Mouse (Mus musculus) bone marrow, adult 2 months (tissue): ENCODE data around the gene Tbce. TPM values are rescaled to one million over a fixed set of nuclear protein-coding genes. Genes with fewer than 3 reads are reported as not detected.
"Not testable (repeated sequence)": the region's sequence is repeated elsewhere in the genome, so short reads cannot be mapped to it uniquely, and the experiment has no call there.

Experiments used
- H3K27ac ChIP-seq: fragments of 200-500 bp; 2 replicates; pipeline ENCODE4 v1.5.1; 2012; ENCODE audit warnings: low read depth, mild to moderate bottlenecking, control low read depth, inconsistent platforms, low read length; ENCODE audit not compliant: control insufficient read depth, poor library complexity, insufficient read depth
- H3K4me1 ChIP-seq: fragments of 200-500 bp; 2 replicates; pipeline ENCODE4 v1.6.1; 2011; ENCODE audit warnings: low read length; ENCODE audit not compliant: control insufficient read depth, insufficient read depth
- H3K4me3 ChIP-seq: fragments of 200-500 bp; replicated peaks from 2 replicates; pipeline ENCODE3; 2011; ENCODE audit warnings: mild to moderate bottlenecking, low read depth, low read length, control low read depth; ENCODE audit not compliant: control insufficient read depth
- CTCF ChIP-seq: fragments of 200-500 bp; IDR thresholded peaks from 2 replicates; pipeline ENCODE4 v1.5.1; 2011; ENCODE audit warnings: low read length, control low read depth; ENCODE audit not compliant: control insufficient read depth, insufficient read depth
- POLR2A ChIP-seq: fragments of 200-500 bp; IDR thresholded peaks from 2 replicates; pipeline ENCODE4 v1.6.1; 2011; ENCODE audit warnings: low read depth, mild to moderate bottlenecking, control low read depth, low read length, borderline replicate concordance; ENCODE audit not compliant: control insufficient read depth
- WGBS: fragments of 180-500 bp; shearing (Covaris S2); methylation state at CpG from one replicate; pipeline ENCODE4 v1.1.7; 2018; 5-methylcytosine and 5-hydroxymethylcytosine counted together
- polyA plus RNA-seq: library from polyadenylated mRNA; stranded (reverse); fragments of >200 nt; gene quantifications from 2 replicates; pipeline ENCODE4 v1.2.4, GENCODE M21; 2011; ENCODE audit warnings: low replicate concordance; ENCODE audit not compliant: missing spikeins, insufficient read depth, insufficient read length

Tbce gene
- polyA plus RNA-seq, 1 experiment: 159 TPM

- 54% methylated on average over 2 of the region's 2 CpGs for WGBS
- no peak overlapping the region for H3K27ac ChIP-seq
- no peak overlapping the region for H3K4me3 ChIP-seq
- TF ChIP-seq CTCF: no peak
- TF ChIP-seq POLR2A: no peak
- H3K4me1 ChIP-seq: no peaks in the 10 kb centered on the region; the same call in 1 of the 2 replicates
Measured at GRCm38 (mm10) chr13:14044521-14044920, 5.1 kb upstream of the Tbce start.

- Histone ChIP-seq H3K27ac (no peak overlapping the region), H3K4me3 (no peak overlapping the region), H3K4me1 (no peaks in the 10 kb centered on the region; the same call in 1 of the 2 replicates)
- TF ChIP-seq POLR2A (no peak), CTCF (no peak)
Measured at GRCm38 (mm10) chr13:14043851-14044250, 4.4 kb upstream of the Tbce start.

GRCm38 (mm10) chr13:14040186-14040585 lies 748 bp upstream of the Tbce start:
- 27% methylated on average over 5 of the region's 5 CpGs for WGBS
- TF ChIP-seq POLR2A (no peak), CTCF (no peak)
- no peak overlapping the region for H3K27ac ChIP-seq
- H3K4me3 ChIP-seq: no peak overlapping the region
- no peaks in the 10 kb centered on the region; the same call in 1 of the 2 replicates for H3K4me1 ChIP-seq

- no peaks in the 10 kb centered on the region for H3K4me1 ChIP-seq
- TF ChIP-seq CTCF (no peak), POLR2A (no peak)
- H3K27ac ChIP-seq: 0 out of 2 replicates have a peak overlapping the region, but pooled peaks have one; percentile 92
- H3K4me3 ChIP-seq: peak overlapping the region; percentile 86
- WGBS: 2% methylated on average over 8 of the region's 8 CpGs
Measured at GRCm38 (mm10) chr13:14038911-14039291, 537 bp downstream of the Tbce start.

GRCm38 (mm10) chr13:14035875-14036630 lies 3.4 kb downstream of the Tbce start:
- Histone ChIP-seq H3K27ac (no peak overlapping the region), H3K4me1 (no peaks in the 10 kb centered on the region), H3K4me3 (no peak overlapping the region)
- TF ChIP-seq POLR2A (no peak), CTCF (no peak)
- WGBS: 73% methylated on average over 11 of the region's 11 CpGs

GRCm38 (mm10) chr13:14035352-14035751 lies 4.1 kb downstream of the Tbce start:
- 79% methylated on average over 3 of the region's 3 CpGs for WGBS
- H3K4me3 ChIP-seq, H3K4me1 ChIP-seq, H3K27ac ChIP-seq: not testable (repeated sequence)

DNA sequence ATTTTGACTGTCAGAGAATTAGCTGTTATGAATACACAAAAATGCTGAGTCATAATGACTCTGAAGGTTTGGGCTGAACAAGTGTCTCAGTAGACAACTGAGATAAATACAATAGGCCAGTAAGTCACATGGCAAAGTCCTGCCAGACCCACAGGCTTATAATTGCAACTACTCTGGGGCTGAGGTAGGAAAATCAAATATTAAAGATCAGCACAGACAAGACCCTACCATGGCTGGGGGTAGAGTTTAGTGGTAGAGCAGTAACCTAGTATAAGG lies 5.4 kb downstream of the Tbce start:
- H3K27ac ChIP-seq: no peak overlapping the region
- TF ChIP-seq CTCF (no peak), POLR2A (no peak)
- H3K4me1 ChIP-seq: no peaks in the 10 kb centered on the region; the same call in 1 of the 2 replicates
- no peak overlapping the region for H3K4me3 ChIP-seq

- peak overlapping the region; percentile 49; the same call in 1 of the 2 replicates for H3K27ac ChIP-seq
- no peaks in the 10 kb centered on the region; the same call in 1 of the 2 replicates for H3K4me1 ChIP-seq
- TF ChIP-seq CTCF: no peak
- TF ChIP-seq POLR2A: no peak
- H3K4me3 ChIP-seq: no peak overlapping the region
- 46% methylated on average over 5 of the region's 5 CpGs for WGBS
Measured at GRCm38 (mm10) chr13:14033309-14034072, 5.9 kb downstream of the Tbce start.
